Mouse (Mus musculus) forebrain, embryonic 13.5 days (tissue): Measurements from ENCODE around the gene Krtap4-6. TPM values are rescaled to one million over a fixed set of nuclear protein-coding genes. Genes with fewer than 3 reads are reported as not detected.

Experiments
- ATAC-seq: fragments of 200-750 bp; cut with Nextera tagmentation; 2 replicates; pipeline ENCODE4 v1.8.0; 2017
- H3K27ac ChIP-seq: fragments of 300-500 bp; sonication (generic); 2 replicates; pipeline ENCODE4 v1.5.1; 2015; ENCODE audit warnings: inconsistent platforms, mild to moderate bottlenecking, moderate library complexity
- H3K27me3 ChIP-seq: fragments of 300-500 bp; sonication (generic); 2 replicates; pipeline ENCODE4 v1.6.1; 2015; ENCODE audit warnings: mild to moderate bottlenecking, inconsistent platforms
- H3K36me3 ChIP-seq: fragments of 300-500 bp; sonication (generic); 2 replicates; pipeline ENCODE4 v1.6.1; 2015; ENCODE audit warnings: mild to moderate bottlenecking, inconsistent platforms; ENCODE audit not compliant: poor library complexity, severe bottlenecking
- H3K4me1 ChIP-seq: fragments of 300-500 bp; sonication (generic); 2 replicates; pipeline ENCODE4 v1.6.1; 2015; ENCODE audit warnings: inconsistent platforms
- H3K4me2 ChIP-seq: fragments of 300-500 bp; sonication (generic); 2 replicates; pipeline ENCODE4 v1.6.1; 2015; ENCODE audit warnings: inconsistent platforms, mild to moderate bottlenecking, moderate library complexity
- H3K4me3 ChIP-seq: fragments of 300-500 bp; sonication (generic); 2 replicates; pipeline ENCODE4 v1.5.1; 2015; ENCODE audit warnings: mild to moderate bottlenecking, inconsistent platforms
- H3K9ac ChIP-seq: fragments of 300-500 bp; sonication (generic); 2 replicates; pipeline ENCODE4 v1.6.1; 2015; ENCODE audit warnings: mild to moderate bottlenecking, inconsistent platforms
- H3K9me3 ChIP-seq: fragments of 300-500 bp; sonication (generic); replicated peaks from 2 replicates; pipeline ENCODE4 v1.6.1; 2016; ENCODE audit warnings: inconsistent platforms
- WGBS: fragments of 180-500 bp; shearing (Covaris S2); methylation state at CpG from one replicate; pipeline ENCODE4 v1.1.7; 2015; 5-methylcytosine and 5-hydroxymethylcytosine counted together
- polyA plus RNA-seq: library from polyadenylated mRNA; unstranded; fragments of >200 nt; fragmentation: Nextera tagmentation; extraction: Ambion mirVana; gene quantifications from 2 replicates; pipeline ENCODE4 v1.2.1, GENCODE M21; 2015

The Krtap4-6 gene
- polyA plus RNA-seq, 1 experiment from 2014 or later, result not detected

GRCm38 (mm10) chr11:99637086-99637485 lies 28.7 kb downstream of the Krtap4-6 start:
- H3K4me1 ChIP-seq, result no peaks in the 10 kb centered on the region
- no peak for ATAC-seq
- no peaks in the 10 kb centered on the region for H3K36me3 ChIP-seq
- H3K4me3 ChIP-seq, result no peak overlapping the region
- no peak overlapping the region for H3K27ac ChIP-seq
- H3K9ac ChIP-seq, result no peak overlapping the region
- no peaks in the 10 kb centered on the region for H3K27me3 ChIP-seq
- 79% methylated on average over 1 of the region's 1 CpGs for WGBS
- H3K9me3 ChIP-seq, result no peaks in the 10 kb centered on the region
- no peak overlapping the region for H3K4me2 ChIP-seq

DNA sequence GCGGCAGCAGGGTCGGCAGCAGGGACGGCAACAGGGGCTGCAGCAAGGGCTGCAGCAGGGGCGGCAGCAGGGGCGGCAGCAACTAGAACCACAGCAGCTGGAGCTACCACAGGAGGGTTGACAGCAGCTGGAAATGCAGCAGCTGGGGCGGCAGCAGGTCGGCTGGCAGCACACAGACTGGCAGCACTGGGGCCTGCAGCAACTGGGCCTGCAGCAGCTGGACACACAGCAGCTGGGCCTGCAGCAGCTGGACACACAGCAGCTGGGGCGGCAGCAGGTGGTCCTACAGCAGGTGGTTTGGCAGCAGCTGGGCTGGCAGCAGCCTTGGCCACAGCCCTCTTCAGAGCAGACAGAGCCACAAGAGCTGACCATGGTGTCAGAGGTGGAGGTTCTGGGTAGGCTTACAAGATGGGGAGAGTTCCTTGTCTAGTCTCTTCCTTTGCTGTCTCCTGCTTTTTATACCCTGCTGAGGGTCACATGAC lies 31.1 kb downstream of the Krtap4-6 start, which contains the start of gene Krtap4-2:
Krtap4-2 (minus strand) TSS at position 432 of the 482 bp plus-strand sequence.
- WGBS, result 40% methylated on average over 8 of the region's 8 CpGs
- H3K27ac ChIP-seq, result no peak within 1 kb of the TSS
- H3K4me1 ChIP-seq, result no peaks in the 10 kb centered on the region
- no peak within 1 kb of the TSS for H3K4me2 ChIP-seq
- no peaks in the 10 kb centered on the region for H3K27me3 ChIP-seq
- no peak for ATAC-seq
- H3K9ac ChIP-seq, result no peak within 1 kb of the TSS
- no peaks in the 10 kb centered on the region for H3K36me3 ChIP-seq
- H3K4me3 ChIP-seq, result no peak within 1 kb of the TSS
- no peaks in the 10 kb centered on the region for H3K9me3 ChIP-seq

DNA sequence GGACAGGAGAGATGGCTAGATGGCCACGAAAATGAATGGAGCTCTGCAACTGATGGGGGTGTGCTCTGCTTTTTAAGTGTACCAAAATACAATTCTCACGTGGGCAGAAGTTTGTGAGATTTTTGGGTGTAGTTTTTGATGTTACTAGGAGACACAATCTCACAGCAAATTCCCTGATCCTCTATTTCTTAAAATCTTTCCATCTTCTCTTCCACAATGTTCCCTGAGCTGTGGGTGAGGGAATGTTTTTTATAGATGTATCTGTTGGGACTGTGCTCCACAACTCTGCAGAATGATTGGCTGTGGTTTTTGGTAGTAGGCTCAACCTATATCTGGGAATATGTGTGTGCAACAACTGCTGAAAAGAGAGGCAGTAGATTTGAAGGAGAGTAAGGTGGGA lies 32.5 kb downstream of the Krtap4-6 start:
- ATAC-seq, result no peak
- no peak overlapping the region for H3K4me2 ChIP-seq
- no peak overlapping the region for H3K9ac ChIP-seq
- no peak overlapping the region for H3K27ac ChIP-seq
- H3K4me3 ChIP-seq, result no peak overlapping the region
- WGBS, result 76% methylated on average over 2 of the region's 2 CpGs
- H3K4me1 ChIP-seq, result no peaks in the 10 kb centered on the region
- H3K9me3 ChIP-seq, result no peaks in the 10 kb centered on the region
- no peaks in the 10 kb centered on the region for H3K27me3 ChIP-seq
- H3K36me3 ChIP-seq, result no peaks in the 10 kb centered on the region

DNA sequence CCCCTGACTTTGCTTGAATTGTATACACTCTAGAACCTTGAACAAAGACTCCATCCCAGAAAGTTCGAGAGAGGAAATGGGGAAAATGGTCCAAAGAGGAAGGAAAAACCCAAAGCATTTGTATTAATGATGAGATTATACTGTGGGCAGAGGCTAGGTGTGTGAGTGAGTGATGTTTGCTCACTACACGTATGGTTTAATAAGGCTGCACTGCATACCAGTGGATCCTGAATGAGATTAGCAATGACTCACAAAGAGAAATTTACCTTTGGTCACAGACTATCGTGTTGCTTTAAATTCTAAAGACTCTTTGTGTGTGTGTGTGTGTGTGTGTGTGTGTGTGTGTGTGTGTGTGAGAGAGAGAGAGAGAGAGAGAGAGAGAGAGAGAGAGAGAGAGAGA lies 34.9 kb downstream of the Krtap4-6 start:
- Histone ChIP-seq H3K4me2 (no peak overlapping the region), H3K9me3 (no peaks in the 10 kb centered on the region), H3K4me1 (no peaks in the 10 kb centered on the region), H3K27me3 (no peaks in the 10 kb centered on the region), H3K9ac (no peak overlapping the region), H3K4me3 (no peak overlapping the region), H3K27ac (no peak overlapping the region), H3K36me3 (no peaks in the 10 kb centered on the region)
- 78% methylated on average over 3 of the region's 3 CpGs for WGBS
- ATAC-seq, result no peak

DNA sequence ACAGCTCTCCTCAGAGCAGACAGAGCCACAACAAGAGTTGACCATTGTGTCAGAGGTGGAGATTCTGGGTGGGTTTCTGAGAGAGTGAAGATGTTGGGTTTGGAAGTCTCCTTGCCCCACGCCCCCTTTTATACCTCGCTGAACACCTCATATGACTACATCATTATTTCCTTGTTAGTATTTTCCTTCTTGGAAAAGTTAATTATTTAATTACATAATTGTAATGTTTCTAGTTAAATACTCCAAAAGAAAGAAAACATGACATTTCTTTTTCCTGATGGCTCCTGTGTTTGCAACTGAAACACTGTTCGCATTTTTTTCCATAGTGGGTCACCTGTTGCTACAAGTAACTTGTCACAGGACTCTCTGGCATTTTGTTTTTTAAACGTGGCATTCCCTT lies 37.6 kb downstream of the Krtap4-6 start, which contains the start of gene Krtap4-1:
Krtap4-1 (minus strand) TSS at position 101 of the 400 bp plus-strand sequence.
- no peak for ATAC-seq
- Histone ChIP-seq H3K9ac (no peak within 1 kb of the TSS), H3K27me3 (no peaks in the 10 kb centered on the region), H3K4me1 (no peaks in the 10 kb centered on the region), H3K27ac (no peak within 1 kb of the TSS), H3K36me3 (no peaks in the 10 kb centered on the region), H3K4me3 (no peak within 1 kb of the TSS), H3K4me2 (no peak within 1 kb of the TSS), H3K9me3 (no peaks in the 10 kb centered on the region)
- 87% methylated on average over 4 of the region's 4 CpGs for WGBS

DNA sequence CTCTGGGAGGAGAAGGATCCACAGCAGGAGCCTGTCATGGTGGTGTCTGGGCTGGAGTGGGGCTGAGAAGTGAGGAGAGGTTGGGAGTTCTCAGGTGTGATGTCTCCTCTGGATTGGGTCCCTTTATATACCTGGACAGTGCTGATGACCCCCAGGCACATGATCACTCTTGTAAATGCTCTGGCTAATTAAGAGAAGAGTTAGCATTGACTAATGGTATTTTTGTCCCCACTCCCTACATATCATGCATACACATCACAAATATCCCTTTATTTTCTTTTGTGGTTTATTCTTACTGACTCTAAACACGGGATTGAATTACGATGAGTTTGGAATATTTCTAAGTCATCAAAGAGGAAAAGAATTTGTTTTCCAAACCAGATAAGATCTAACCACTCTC lies 45.4 kb downstream of the Krtap4-6 start, which contains the start of gene Gm11562:
Gm11562 (minus strand) TSS at position 101 of the 400 bp plus-strand sequence.
- no peaks in the 10 kb centered on the region for H3K9me3 ChIP-seq
- H3K4me1 ChIP-seq, result no peaks in the 10 kb centered on the region
- H3K4me2 ChIP-seq, result no peak within 1 kb of the TSS
- H3K36me3 ChIP-seq, result no peaks in the 10 kb centered on the region
- H3K4me3 ChIP-seq, result no peak within 1 kb of the TSS
- no peaks in the 10 kb centered on the region for H3K27me3 ChIP-seq
- 85% methylated on average over 2 of the region's 2 CpGs for WGBS
- no peak within 1 kb of the TSS for H3K9ac ChIP-seq
- H3K27ac ChIP-seq, result no peak within 1 kb of the TSS
- ATAC-seq, result no peak

Other genes with a start within 250 kb of the Krtap4-6 start
- 0.15 TPM in 1 of 2 replicates, not detected in the other for gene Krt12, start 243.7 kb downstream of the Krtap4-6 start, polyA plus RNA-seq
- 0.11 TPM in 1 of 2 replicates, not detected in the other for gene Krt20, start 227.8 kb downstream of the Krtap4-6 start, polyA plus RNA-seq
- gene Krt23, start 172.8 kb downstream of the Krtap4-6 start, polyA plus RNA-seq, result not detected in 2 replicates
- gene Krt39, start 144.6 kb downstream of the Krtap4-6 start, polyA plus RNA-seq, result not detected in 2 replicates
- gene Krt40, start 122.8 kb downstream of the Krtap4-6 start, polyA plus RNA-seq, result not detected in 2 replicates
- not detected in 2 replicates for gene Krtap3-3, start 115.1 kb downstream of the Krtap4-6 start, polyA plus RNA-seq
- not detected in 2 replicates for gene Krtap3-2, start 109.1 kb downstream of the Krtap4-6 start, polyA plus RNA-seq
- gene Gm11939, start 106.5 kb downstream of the Krtap4-6 start, polyA plus RNA-seq, result not detected in 2 replicates
- gene Krtap3-1, start 99.3 kb downstream of the Krtap4-6 start, polyA plus RNA-seq, result not detected in 2 replicates
- not detected in 2 replicates for gene Krtap1-5, start 84.9 kb downstream of the Krtap4-6 start, polyA plus RNA-seq
- not detected in 2 replicates for gene Krtap1-4, start 82.3 kb downstream of the Krtap4-6 start, polyA plus RNA-seq
- gene Krtap1-3, start 74.6 kb downstream of the Krtap4-6 start, polyA plus RNA-seq, result not detected in 2 replicates
- not detected in 2 replicates for gene Krtap9-3, start 67.9 kb downstream of the Krtap4-6 start, polyA plus RNA-seq
- gene Gm11938, start 62.7 kb downstream of the Krtap4-6 start, polyA plus RNA-seq, result not detected in 2 replicates
- gene Gm11937, start 55.8 kb downstream of the Krtap4-6 start, polyA plus RNA-seq, result not detected in 2 replicates
- not detected in 2 replicates for gene Krtap2-4, start 51.1 kb downstream of the Krtap4-6 start, polyA plus RNA-seq
- gene Gm11562, start 45.5 kb downstream of the Krtap4-6 start, polyA plus RNA-seq, result not detected in 2 replicates
- not detected in 2 replicates for gene Krtap4-1, start 37.7 kb downstream of the Krtap4-6 start, polyA plus RNA-seq
- gene Krtap4-2, start 30.9 kb downstream of the Krtap4-6 start, polyA plus RNA-seq, result not detected in 2 replicates
- gene Krtap4-7, start 21.9 kb downstream of the Krtap4-6 start, polyA plus RNA-seq, result not detected in 2 replicates
- not detected in 2 replicates for gene Gm11555, start 15.7 kb downstream of the Krtap4-6 start, polyA plus RNA-seq
- gene Gm11563, start 7.0 kb downstream of the Krtap4-6 start, polyA plus RNA-seq, result not detected in 2 replicates
- not detected in 2 replicates for gene Gm14190, start 24.8 kb upstream of the Krtap4-6 start, polyA plus RNA-seq
- not detected in 2 replicates for gene Gm14180, start 68.3 kb upstream of the Krtap4-6 start, polyA plus RNA-seq
- gene Gm11595, start 107.0 kb upstream of the Krtap4-6 start, polyA plus RNA-seq, result not detected in 2 replicates
- gene Krtap4-8, start 114.7 kb upstream of the Krtap4-6 start, polyA plus RNA-seq, result not detected in 2 replicates
- not detected in 2 replicates for gene Krtap4-9, start 119.2 kb upstream of the Krtap4-6 start, polyA plus RNA-seq
- not detected in 2 replicates for gene Gm11596, start 127.5 kb upstream of the Krtap4-6 start, polyA plus RNA-seq
- gene Gm11569, start 133.0 kb upstream of the Krtap4-6 start, polyA plus RNA-seq, result not detected in 2 replicates
- not detected in 2 replicates for gene Gm11554, start 138.5 kb upstream of the Krtap4-6 start, polyA plus RNA-seq
- gene Krtap4-13, start 143.9 kb upstream of the Krtap4-6 start, polyA plus RNA-seq, result not detected in 2 replicates
- not detected in 2 replicates for gene Gm11564, start 149.7 kb upstream of the Krtap4-6 start, polyA plus RNA-seq
- gene 2300003K06Rik, start 172.1 kb upstream of the Krtap4-6 start, polyA plus RNA-seq, result not detected in 2 replicates
- gene Krtap4-16, start 185.6 kb upstream of the Krtap4-6 start, polyA plus RNA-seq, result not detected in 2 replicates
- not detected in 2 replicates for gene Gm11568, start 192.0 kb upstream of the Krtap4-6 start, polyA plus RNA-seq
- gene Gm11559, start 198.5 kb upstream of the Krtap4-6 start, polyA plus RNA-seq, result not detected in 2 replicates
- not detected in 2 replicates for gene Krtap9-1, start 207.4 kb upstream of the Krtap4-6 start, polyA plus RNA-seq
- not detected in 2 replicates for gene Gm11567, start 213.2 kb upstream of the Krtap4-6 start, polyA plus RNA-seq
- gene Krtap31-1, start 242.0 kb upstream of the Krtap4-6 start, polyA plus RNA-seq, result not detected in 2 replicates
- gene Gm11565, start 248.8 kb upstream of the Krtap4-6 start, polyA plus RNA-seq, result not detected in 2 replicates